11 mouse cellular contexts compared by ENCODE assay signal in the genomic region with DNA sequence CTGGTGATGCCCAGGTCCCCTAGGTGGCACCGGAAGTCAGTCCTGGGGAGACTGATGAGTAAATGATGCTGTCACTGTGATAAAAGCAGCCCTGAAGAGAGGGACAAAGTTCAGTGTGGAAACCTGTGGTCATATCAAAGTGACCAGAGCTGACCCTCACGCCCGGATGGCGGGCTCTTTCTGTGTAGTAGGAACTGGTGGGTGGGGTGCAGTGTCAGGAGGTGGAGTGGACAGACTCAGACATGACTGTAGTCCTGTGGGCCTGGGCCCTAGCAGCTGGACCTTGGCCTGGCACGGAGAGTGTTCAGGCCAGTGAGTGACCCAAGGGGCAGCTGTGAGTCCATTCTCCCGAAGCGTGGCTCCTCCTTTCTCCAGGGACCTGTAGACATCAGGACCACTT. TPM values are rescaled to one million over a fixed set of nuclear protein-coding genes. Genes with fewer than 3 reads are reported as not detected.
"Had no signal": no experiment of that assay in that cellular context is flagged by ENCODE, and none has a peak within 500 bp of the region (broad histone marks: within the 10 kb centered on the region; RNA-seq: fewer than 3 reads in every experiment).

No protein-coding gene starts in this region.

RNA-seq across cellular contexts. Expression of a gene that starts 1.0 kb away (rescaled TPM):
- total RNA-seq: layer of hippocampus, adult 18-20 months; megakaryocyte, adult 5-6 weeks; monocyte, adult 5-6 weeks; neutrophil, adult 5-6 weeks had no signal
- polyA plus RNA-seq: macrophage had no signal

RNA-seq across cellular contexts. Expression of a gene that starts 10.1 kb away (rescaled TPM):
- total RNA-seq: layer of hippocampus, adult 18-20 months; megakaryocyte, adult 5-6 weeks; monocyte, adult 5-6 weeks; neutrophil, adult 5-6 weeks had no signal
- polyA plus RNA-seq: limb, embryonic 12.5 days; liver, embryonic 14.5 days; lung, embryonic 14.5 days; lung, postnatal 0 days; macrophage; myocyte; stomach, embryonic 16.5 days had no signal
